Mouse (Mus musculus): ENCODE results near the gene Stmn1. TPM values are rescaled to one million over a fixed set of nuclear protein-coding genes. Genes with fewer than 3 reads are reported as not detected.
"Not testable (repeated sequence)": the region's sequence is repeated elsewhere in the genome, so short reads cannot be mapped to it uniquely, and the experiment has no call there.

Gene Stmn1
- polyA plus RNA-seq, 1 experiment from 2014 or later, result 2,263 TPM

DNA sequence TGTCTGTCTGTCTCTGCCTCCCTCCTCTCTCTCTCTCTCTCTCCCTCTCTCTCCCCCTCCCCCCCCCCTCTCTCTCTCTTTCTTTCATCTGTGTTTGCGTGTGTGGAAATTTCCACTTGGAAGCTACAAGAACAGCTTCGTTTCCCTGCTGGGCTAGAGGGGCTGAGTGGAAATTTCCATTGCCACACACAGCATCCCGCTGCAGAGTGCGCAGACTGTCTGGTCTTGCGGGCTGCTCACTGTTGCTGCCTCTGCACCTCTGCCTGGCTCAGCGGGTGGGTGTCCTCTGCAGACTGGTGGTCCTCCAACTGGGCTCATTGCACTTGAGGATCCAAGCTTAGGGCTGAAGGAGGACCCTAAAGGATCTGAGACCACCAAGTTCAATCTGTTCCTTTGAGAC is 15.6 kb downstream of the Stmn1 start:
- no peak for ATAC-seq (ENCODE audit: insufficient number of reproducible peaks, low FRiP score, low TSS enrichment, low read depth)

DNA sequence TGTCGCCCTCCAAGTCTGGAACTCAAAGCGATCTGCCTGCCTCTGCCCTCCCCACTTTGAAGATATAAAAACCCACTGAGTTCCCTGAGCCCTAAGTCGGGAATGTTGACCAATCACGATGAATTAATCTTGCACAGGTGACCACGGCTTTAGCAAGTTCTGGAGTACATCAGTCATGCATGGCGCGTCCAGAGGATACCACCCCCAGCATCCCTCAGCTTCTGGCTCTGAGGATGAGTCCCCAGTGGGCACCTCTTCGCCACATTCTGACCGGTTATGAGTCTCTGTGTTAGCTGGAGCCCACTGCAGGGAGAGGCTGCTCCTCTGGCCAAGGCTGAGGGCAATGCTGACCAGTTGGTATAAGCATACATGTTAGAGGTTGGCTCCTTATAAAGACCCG is 16.1 kb downstream of the Stmn1 start:
- Histone ChIP-seq H3K9me3 (ENCODE audit: control insufficient read depth, low read length) (no peaks in the 10 kb centered on the region), H3K9ac (ENCODE audit: low read length) (no peak overlapping the region), H3K27ac (replicated peaks; ENCODE audit: low read depth, low read length) (no peak overlapping the region), H3K4me2 (ENCODE audit: low read depth, severe bottlenecking) (no peak overlapping the region), H3K4me3 (ENCODE audit: low read depth, low read length) (no peak overlapping the region), H3K27me3 (ENCODE audit: control insufficient read depth, insufficient read depth, low read length) (no peaks in the 10 kb centered on the region; the same call in 1 of the 2 replicates), H3K4me1 (ENCODE audit: control insufficient read depth, insufficient read depth, low read length) (no peaks in the 10 kb centered on the region), H3K36me3 (ENCODE audit: control insufficient read depth, insufficient read depth, low read length) (no peaks in the 10 kb centered on the region)
- ATAC-seq (ENCODE audit: insufficient number of reproducible peaks, low FRiP score, low TSS enrichment, low read depth) (no peak), DNase-seq (ENCODE audit: low spot score) (no peak)
- WGBS, result 87% methylated on average over 10 of the region's 10 CpGs

More for the DNA sequence above, 15.6 kb downstream of the Stmn1 start:
- Histone ChIP-seq H3K36me3 (ENCODE audit: control insufficient read depth, insufficient read depth, low read length) (no peaks in the 10 kb centered on the region), H3K4me1 (ENCODE audit: control insufficient read depth, insufficient read depth, low read length) (no peaks in the 10 kb centered on the region), H3K4me2 (ENCODE audit: low read depth, severe bottlenecking) (no peak overlapping the region), H3K27me3 (ENCODE audit: control insufficient read depth, insufficient read depth, low read length) (no peaks in the 10 kb centered on the region; the same call in 1 of the 2 replicates), H3K27ac (replicated peaks; ENCODE audit: low read depth, low read length) (no peak overlapping the region), H3K9me3 (ENCODE audit: control insufficient read depth, low read length) (no peaks in the 10 kb centered on the region), H3K9ac (ENCODE audit: low read length) (no peak overlapping the region), H3K4me3 (ENCODE audit: low read depth, low read length) (no peak overlapping the region)
- DNase-seq (ENCODE audit: low spot score), result no peak
- 64% methylated on average over 6 of the region's 6 CpGs for WGBS

DNA sequence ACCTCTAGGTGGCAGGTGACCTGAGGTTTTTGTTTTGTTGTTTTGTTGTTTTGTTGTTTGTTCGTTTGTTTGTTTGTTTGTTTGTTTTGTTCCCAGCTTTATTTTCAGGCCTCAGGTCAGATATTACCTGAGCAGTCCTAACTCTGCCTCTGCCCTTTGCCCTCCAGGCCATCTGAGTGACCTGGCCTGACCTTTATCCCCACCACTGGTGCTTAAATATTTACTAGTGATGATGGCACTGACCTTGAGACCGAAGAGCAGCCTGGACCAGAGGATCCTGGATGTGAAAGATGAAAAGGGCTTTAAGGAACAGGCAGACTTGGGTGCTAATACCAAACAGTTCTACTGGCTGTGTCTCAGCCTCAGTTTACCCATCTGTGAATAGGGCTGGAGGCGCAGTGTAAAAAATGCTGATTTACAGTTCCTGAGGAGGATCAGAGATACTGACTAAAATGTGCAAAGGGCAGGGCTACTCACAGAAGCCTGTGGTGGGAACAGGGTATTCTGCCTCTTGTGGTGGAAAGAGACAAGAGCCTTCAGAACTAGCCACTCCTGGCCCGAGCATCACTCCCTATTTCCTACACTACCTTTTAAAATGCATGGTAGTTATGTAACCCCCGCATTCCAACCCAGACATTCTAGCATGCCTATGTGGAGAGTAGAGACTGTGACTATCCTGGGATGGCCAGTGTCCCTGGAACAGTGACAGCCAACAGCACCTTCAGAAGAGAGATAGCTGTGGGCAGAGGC is 17.2 kb downstream of the Stmn1 start:
- Histone ChIP-seq H3K4me1 (ENCODE audit: control insufficient read depth, insufficient read depth, low read length) (no peaks in the 10 kb centered on the region), H3K9ac (ENCODE audit: low read length) (no peak overlapping the region), H3K4me3 (ENCODE audit: low read depth, low read length) (no peak overlapping the region), H3K27me3 (ENCODE audit: control insufficient read depth, insufficient read depth, low read length) (no peaks in the 10 kb centered on the region; the same call in 1 of the 2 replicates), H3K27ac (replicated peaks; ENCODE audit: low read depth, low read length) (no peak overlapping the region), H3K9me3 (ENCODE audit: control insufficient read depth, low read length) (no peaks in the 10 kb centered on the region), H3K36me3 (ENCODE audit: control insufficient read depth, insufficient read depth, low read length) (no peaks in the 10 kb centered on the region), H3K4me2 (ENCODE audit: low read depth, severe bottlenecking) (no peak overlapping the region)
- DNase-seq (ENCODE audit: low spot score) (no peak), ATAC-seq (ENCODE audit: insufficient number of reproducible peaks, low FRiP score, low TSS enrichment, low read depth) (no peak)
- 84% methylated on average over 5 of the region's 5 CpGs for WGBS

DNA sequence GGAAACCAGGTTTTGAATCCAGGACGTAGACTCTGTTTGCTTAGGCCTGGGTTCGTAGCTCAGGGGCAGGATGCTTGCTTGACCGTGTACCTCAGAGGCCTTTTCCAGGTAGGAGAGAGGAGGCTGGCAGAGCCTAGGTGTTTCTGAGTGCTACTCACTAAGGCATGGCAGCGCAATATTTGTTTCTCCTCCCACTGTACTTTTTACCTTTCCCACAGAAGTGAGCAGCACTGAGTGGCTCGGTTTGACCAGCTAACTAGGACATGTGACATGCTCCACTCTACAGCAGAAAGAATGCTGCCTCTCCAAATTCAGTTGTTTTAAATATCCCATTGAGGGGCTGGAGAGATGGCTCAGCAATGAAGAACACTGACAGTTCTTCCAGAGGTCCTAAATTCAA is 20.1 kb downstream of the Stmn1 start:
- DNase-seq (ENCODE audit: low spot score), result no peak
- no peak for ATAC-seq (ENCODE audit: insufficient number of reproducible peaks, low FRiP score, low TSS enrichment, low read depth)
- Histone ChIP-seq H3K4me1 (ENCODE audit: control insufficient read depth, insufficient read depth, low read length) (no peaks in the 10 kb centered on the region), H3K9me3 (ENCODE audit: control insufficient read depth, low read length) (no peaks in the 10 kb centered on the region), H3K4me2 (ENCODE audit: low read depth, severe bottlenecking) (no peak overlapping the region), H3K9ac (ENCODE audit: low read length) (no peak overlapping the region), H3K27ac (replicated peaks; ENCODE audit: low read depth, low read length) (no peak overlapping the region), H3K36me3 (ENCODE audit: control insufficient read depth, insufficient read depth, low read length) (no peaks in the 10 kb centered on the region), H3K27me3 (ENCODE audit: control insufficient read depth, insufficient read depth, low read length) (no peaks in the 10 kb centered on the region), H3K4me3 (ENCODE audit: low read depth, low read length) (no peak overlapping the region)
- 90% methylated on average over 5 of the region's 5 CpGs for WGBS

DNA sequence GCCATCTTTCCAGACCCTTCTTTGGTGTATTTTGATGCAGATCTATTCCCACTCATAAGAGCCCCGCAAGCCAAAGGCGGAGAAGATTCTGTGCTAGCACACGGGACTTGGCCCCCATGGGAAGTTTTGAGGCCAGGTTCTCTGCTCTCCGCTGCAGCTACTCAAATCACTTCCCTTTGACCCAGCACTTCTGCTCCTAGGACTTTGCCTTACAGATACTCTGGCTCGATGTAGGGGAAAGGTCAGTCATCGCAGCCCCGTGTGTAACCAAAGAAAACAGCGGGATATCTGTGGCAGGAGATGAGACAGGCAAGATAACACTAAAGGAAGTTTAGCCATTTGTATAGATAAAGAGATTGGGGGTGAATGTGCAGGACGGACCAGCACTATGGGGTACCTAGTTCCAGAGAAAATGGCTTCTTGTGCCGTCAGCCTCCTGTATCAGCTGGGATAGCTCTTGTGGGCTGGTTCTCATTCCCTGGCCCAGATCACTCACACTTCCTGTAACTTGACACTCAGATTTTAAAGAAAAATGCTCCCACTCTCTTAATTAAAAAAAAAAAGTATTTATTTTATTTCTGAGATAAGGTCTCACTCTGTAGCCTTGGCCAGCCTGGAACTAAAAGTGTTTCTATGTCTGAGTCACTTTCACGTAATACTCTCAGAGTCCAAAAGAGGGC is 22.0 kb downstream of the Stmn1 start:
- WGBS, result 92% methylated on average over 11 of the region's 11 CpGs
- no peaks in the 10 kb centered on the region for H3K9me3 ChIP-seq (ENCODE audit: control insufficient read depth, low read length)
- H3K4me1 ChIP-seq (ENCODE audit: control insufficient read depth, insufficient read depth, low read length), result no peaks in the 10 kb centered on the region
- ATAC-seq (ENCODE audit: insufficient number of reproducible peaks, low FRiP score, low TSS enrichment, low read depth) (no peak), DNase-seq (ENCODE audit: low spot score) (no peak)
- no peak overlapping the region for H3K9ac ChIP-seq (ENCODE audit: low read length)
- no peaks in the 10 kb centered on the region for H3K27me3 ChIP-seq (ENCODE audit: control insufficient read depth, insufficient read depth, low read length)
- no peak overlapping the region for H3K27ac ChIP-seq (replicated peaks; ENCODE audit: low read depth, low read length)
- H3K4me3 ChIP-seq (ENCODE audit: low read depth, low read length), result no peak overlapping the region
- H3K36me3 ChIP-seq (ENCODE audit: control insufficient read depth, insufficient read depth, low read length), result no peaks in the 10 kb centered on the region
- H3K4me2 ChIP-seq (ENCODE audit: low read depth, severe bottlenecking), result no peak overlapping the region

DNA sequence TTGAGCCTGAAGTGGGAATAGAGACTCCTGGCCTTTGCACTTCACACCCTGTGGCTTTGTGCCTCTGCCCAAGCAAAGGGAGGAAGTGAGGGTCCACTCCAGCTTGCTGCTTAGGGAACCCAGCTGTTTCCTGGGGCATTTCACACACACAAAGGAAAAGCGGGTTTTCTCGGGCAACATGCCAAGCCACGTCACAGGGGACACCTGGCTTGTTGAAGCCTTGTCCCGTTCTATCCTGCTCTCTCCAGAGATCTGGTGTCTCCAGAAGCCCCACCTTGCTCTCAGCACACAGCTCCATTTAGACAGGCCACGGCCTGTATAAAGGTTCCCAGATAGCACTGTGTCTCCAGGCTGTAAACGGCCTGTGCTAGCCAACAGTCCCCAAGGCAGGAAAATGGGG is 23.6 kb downstream of the Stmn1 start:
- no peak overlapping the region for H3K4me2 ChIP-seq (ENCODE audit: low read depth, severe bottlenecking)
- H3K9ac ChIP-seq (ENCODE audit: low read length), result peak overlapping the region; percentile 12; the same call in 1 of the 2 replicates
- H3K4me1 ChIP-seq (ENCODE audit: control insufficient read depth, insufficient read depth, low read length), result 0 out of 2 replicates have a peak, but pooled peaks cover 5% of the 10 kb centered on the region
- no peaks in the 10 kb centered on the region for H3K27me3 ChIP-seq (ENCODE audit: control insufficient read depth, insufficient read depth, low read length)
- H3K4me3 ChIP-seq (ENCODE audit: low read depth, low read length), result no peak overlapping the region
- no peak overlapping the region for H3K27ac ChIP-seq (replicated peaks; ENCODE audit: low read depth, low read length)
- DNase-seq (ENCODE audit: low spot score) (no peak), ATAC-seq (ENCODE audit: insufficient number of reproducible peaks, low FRiP score, low TSS enrichment, low read depth) (no peak)
- H3K9me3 ChIP-seq (ENCODE audit: control insufficient read depth, low read length), result no peaks in the 10 kb centered on the region
- WGBS, result 83% methylated on average over 6 of the region's 6 CpGs
- H3K36me3 ChIP-seq (ENCODE audit: control insufficient read depth, insufficient read depth, low read length), result no peaks in the 10 kb centered on the region

DNA sequence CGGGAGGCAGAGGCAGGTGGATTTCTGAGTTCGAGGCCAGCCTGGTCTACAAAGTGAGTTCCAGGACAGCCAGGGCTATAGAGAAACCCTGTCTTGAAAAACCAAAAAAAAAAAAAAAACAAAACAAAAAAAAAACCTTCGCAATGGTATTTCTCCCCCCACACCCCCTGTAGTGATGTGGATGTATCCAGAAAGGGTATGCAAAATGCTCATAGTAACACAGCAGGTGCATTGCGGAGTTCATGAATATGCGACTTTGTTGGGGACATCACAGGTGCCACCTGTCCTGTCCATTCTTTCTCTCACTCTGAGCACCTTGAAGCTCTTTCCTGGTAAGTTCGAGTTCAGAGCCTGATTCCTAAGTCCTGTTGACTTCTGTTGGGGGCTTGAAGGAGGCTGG is 26.0 kb downstream of the Stmn1 start:
- not testable (repeated sequence) for H3K4me2 ChIP-seq (ENCODE audit: low read depth, severe bottlenecking); DNase-seq (ENCODE audit: low spot score); H3K9me3 ChIP-seq (ENCODE audit: control insufficient read depth, low read length); H3K27ac ChIP-seq (replicated peaks; ENCODE audit: low read depth, low read length); H3K4me3 ChIP-seq (ENCODE audit: low read depth, low read length); H3K27me3 ChIP-seq (ENCODE audit: control insufficient read depth, insufficient read depth, low read length); H3K36me3 ChIP-seq (ENCODE audit: control insufficient read depth, insufficient read depth, low read length); ATAC-seq (ENCODE audit: insufficient number of reproducible peaks, low FRiP score, low TSS enrichment, low read depth); H3K9ac ChIP-seq (ENCODE audit: low read length)
- 90% methylated on average over 6 of the region's 6 CpGs for WGBS
- 0 out of 2 replicates have a peak, but pooled peaks cover 10% of the 10 kb centered on the region for H3K4me1 ChIP-seq (ENCODE audit: control insufficient read depth, insufficient read depth, low read length)

DNA sequence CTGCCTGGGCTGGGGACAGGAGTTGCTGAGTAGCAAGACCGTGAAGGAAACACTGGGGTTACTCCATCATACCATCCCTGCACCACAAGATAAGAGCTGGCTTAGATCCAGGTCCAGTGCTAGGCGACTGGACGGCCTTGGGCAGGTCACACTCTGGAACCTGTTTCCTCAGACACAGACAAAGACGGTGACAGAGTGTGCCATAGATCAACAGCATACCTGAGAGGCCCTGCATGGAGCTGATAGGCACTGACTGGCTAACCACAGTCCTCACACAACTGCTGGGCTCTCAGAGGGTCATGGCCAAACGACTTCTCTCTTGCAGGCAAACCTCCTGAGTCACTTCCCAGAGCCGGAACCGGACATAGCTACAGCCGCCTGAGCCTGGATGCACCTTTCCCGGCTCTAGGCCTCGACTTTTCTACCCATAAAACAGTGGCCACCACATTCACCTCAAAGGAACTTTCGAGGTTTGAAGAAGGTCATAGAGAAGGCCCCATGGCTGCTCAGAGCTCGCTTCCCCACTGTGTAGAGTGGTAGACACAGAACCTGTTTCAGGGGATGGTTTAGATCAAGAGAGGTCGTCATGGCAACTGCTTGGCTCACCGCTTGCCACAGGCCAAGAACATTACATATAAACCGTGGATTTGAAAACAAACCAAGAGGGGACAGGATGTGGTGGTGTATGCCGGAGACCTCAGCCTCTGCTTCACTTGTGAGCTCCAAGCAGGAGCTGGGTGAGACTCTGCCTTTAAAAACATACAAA is 26.8 kb downstream of the Stmn1 start:
- Histone ChIP-seq H3K9me3 (ENCODE audit: control insufficient read depth, low read length) (no peaks in the 10 kb centered on the region), H3K4me1 (ENCODE audit: control insufficient read depth, insufficient read depth, low read length) (0 out of 2 replicates have a peak, but pooled peaks cover 10% of the 10 kb centered on the region), H3K4me2 (ENCODE audit: low read depth, severe bottlenecking) (no peak overlapping the region), H3K9ac (ENCODE audit: low read length) (no peak overlapping the region), H3K4me3 (ENCODE audit: low read depth, low read length) (no peak overlapping the region), H3K36me3 (ENCODE audit: control insufficient read depth, insufficient read depth, low read length) (no peaks in the 10 kb centered on the region; the same call in 1 of the 2 replicates), H3K27me3 (ENCODE audit: control insufficient read depth, insufficient read depth, low read length) (0 out of 2 replicates have a peak, but pooled peaks cover 2% of the 10 kb centered on the region), H3K27ac (replicated peaks; ENCODE audit: low read depth, low read length) (no peak overlapping the region)
- 73% methylated on average over 16 of the region's 16 CpGs for WGBS
- ATAC-seq (ENCODE audit: insufficient number of reproducible peaks, low FRiP score, low TSS enrichment, low read depth) (no peak), DNase-seq (ENCODE audit: low spot score) (peak; percentile 39)

All from limb, embryonic 11.5 days (tissue).